Mouse (Mus musculus): ENCODE measurements at regions not wholly inside any gene's neighbourhood (a gene's known extent, or its start where the extent isn't known, plus 50 kb on each side); places are given as distances from the start of the nearest gene placed in this dataset.
A peak's percentile ranks its signal among the peaks of the same experiment; 100 is the strongest.

DNA sequence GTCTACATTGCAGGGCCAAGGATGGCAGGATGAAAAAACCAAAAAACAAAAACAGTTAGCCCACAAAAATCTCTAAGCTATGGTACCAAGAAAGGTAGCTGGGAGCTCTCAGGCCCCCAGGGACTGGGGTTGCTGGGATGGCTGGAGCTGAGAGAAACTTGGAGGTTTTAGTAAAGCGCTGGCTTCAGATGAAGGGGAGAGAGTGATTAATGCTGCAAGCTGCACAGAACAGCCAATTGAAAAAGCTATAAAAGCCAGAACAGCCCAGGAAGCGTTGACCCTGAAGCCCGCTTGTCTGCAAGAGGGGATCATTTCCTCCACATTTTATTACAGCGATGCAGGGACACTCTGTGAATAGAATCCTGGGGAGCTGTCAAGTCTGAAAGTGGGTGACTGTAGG lies 157.0 kb downstream of the 4930564D02Rik start:
- no peak for DNase-seq (ENCODE audit: low spot score in 2 of 2)

DNA sequence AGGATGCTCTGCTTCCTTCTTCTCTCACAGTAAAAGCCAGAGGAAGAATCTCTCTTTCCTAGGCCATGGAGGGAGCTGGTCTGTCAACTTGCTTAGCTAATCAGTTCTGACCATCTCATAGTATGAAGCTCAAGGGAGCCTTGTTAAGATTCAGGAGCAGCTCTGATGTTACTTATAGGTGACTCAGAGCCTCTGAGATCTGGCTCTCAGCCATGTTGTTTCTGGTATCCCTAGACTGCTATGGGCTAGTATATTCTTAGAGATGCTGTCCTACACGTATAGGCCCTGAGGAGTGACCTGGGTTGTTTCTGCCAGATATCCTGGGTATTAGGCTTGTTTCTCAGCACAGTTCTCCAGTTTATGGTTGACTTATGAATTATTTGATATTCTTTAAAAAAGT lies 160.9 kb downstream of the 4930564D02Rik start:
- no peak for DNase-seq (ENCODE audit: low spot score in 2 of 2)

DNA sequence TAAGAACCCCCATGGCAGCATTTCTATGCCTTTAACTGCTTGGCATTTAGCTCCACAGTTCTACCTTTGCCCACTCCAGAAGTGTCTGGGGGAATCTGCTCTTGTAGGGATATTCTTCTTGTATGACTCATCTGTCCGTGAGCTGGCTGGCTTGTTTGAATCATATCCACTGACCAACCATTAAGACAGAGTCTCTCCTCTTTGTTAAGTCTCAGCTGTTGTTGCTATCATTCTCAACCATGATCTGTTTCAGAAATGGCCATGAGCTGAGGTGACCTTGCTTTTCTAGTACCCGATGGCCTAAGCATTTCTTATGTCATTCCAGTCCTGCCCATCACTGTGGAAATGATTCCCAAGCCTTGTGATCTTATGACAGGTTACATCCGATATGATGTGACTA lies 161.8 kb downstream of the 4930564D02Rik start:
- no peak for DNase-seq (ENCODE audit: low spot score in 2 of 2)

DNA sequence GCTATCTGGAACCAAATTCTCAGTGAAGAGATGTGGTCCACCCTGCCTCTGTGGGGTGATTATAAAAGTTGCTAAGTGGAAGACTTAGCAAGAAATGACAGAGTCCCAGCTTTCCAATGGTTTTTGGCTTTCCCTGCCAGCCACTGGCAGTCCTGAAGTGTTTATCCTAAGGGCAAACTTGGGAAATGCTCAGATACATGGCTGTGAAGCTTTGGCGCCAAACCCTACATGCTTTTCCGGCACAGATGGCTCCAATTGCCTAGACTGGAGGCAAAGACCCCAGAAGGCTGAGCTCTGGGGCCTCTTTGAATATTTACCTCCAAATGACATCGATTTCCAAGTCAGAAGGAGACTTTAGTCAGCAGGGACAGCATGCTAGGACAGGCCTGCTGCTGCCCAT lies 174.4 kb downstream of the 4930564D02Rik start:
- DNase-seq (ENCODE audit: low spot score in 2 of 2): no peak

DNA sequence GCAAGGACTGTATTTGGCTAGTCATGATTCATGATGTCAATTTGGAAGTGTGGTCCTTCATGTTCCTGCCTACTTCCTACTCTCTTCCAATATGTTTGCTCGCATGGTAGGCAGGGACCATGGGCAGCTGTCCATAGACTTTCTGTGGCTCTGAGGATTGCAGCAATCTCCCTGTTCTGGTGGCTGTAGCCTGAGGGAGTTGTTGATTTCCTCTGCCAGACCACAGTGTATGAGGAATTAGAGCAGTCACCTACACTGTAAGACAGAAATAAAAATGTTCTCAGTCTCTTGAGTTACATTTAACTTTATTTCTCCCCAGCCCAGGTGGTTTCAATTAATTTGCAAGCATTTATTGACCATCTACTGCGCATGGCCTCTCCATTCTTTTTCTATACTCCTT lies 190.5 kb downstream of the 4930564D02Rik start:
- DNase-seq (ENCODE audit: low spot score in 2 of 2): no peak

DNA sequence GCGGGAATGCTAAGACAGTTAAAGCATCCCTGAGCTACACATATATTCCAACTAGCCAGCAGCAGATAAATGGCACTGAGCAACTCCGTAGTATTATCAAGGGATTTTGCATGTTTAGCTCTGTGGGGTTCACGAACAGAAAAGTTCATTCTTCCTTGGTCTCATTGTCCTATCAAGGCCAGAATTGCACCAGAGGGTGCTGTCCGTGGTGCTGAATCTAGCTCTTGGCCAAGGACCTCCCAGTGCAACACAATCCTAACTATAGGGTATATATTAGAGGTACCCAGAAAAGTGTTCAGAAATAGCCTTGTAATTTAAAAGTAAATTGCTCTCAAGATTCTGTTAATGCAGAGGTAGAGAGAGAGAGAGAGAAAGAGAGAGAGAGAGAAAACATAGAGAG lies 176.9 kb upstream of the Kcnd3 start:
- DNase-seq (ENCODE audit: low spot score in 2 of 2): no peak

DNA sequence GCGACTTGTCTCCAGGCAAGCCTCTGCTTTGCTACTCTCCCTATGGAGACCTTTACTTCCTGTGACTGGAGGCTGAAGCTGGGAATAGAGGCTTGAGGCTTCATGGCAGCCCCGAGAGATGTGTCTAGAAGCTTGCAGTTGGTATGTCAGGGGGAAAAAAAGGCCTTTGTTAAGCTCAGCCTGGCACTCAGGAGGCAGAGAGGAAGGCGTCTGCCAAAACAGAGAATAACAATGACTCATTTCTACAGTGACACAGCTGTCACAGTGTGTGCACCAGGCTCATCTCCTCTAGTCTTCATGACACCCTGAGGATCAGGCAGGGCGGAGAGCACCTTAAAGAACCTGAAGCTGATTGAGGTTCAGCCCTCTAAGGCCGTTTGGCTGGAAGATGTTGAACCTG lies 171.2 kb upstream of the Kcnd3 start:
- DNase-seq (ENCODE audit: low spot score in 2 of 2): no peak

DNA sequence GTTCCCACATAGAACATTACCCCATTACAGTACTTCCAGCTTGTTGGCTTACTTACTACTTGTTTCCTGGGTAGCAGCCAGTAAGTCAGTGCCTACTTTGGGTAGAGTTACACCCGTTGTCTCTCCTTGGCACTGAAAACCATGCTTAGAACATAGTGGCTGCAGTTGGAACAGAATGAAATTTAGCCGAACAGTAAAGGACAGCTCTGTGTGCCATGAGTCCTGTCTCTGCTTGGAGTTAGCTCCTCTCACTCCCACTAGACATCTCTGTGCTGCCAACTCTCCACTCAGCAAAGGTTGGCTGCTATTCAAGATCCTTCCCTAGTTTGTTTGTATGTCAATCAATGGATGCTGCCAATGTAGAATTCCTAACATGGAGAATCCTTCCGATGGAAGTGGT lies 170.4 kb upstream of the Kcnd3 start:
- DNase-seq (ENCODE audit: low spot score in 2 of 2): no peak

DNA sequence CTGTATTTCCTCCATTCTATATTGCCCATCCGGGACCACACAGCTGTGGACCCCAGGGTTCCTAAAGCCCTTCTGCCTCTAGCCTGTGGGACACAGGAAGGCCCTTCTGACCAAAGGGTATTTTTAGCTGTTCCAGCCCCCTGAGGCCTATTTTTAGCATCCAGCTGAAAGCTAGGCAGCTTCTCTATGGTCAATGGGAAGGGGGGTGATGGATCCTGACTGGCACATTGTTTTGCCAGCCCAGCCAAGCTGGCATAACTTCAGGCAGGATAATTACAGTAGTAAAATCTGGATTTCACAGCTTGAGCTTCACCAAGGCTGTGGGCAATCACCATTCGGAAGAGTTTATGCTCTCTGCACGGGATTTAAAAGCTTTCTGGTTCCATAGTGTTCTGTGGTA lies 153.9 kb upstream of the Kcnd3 start:
- DNase-seq (ENCODE audit: low spot score in 2 of 2): no peak

DNA sequence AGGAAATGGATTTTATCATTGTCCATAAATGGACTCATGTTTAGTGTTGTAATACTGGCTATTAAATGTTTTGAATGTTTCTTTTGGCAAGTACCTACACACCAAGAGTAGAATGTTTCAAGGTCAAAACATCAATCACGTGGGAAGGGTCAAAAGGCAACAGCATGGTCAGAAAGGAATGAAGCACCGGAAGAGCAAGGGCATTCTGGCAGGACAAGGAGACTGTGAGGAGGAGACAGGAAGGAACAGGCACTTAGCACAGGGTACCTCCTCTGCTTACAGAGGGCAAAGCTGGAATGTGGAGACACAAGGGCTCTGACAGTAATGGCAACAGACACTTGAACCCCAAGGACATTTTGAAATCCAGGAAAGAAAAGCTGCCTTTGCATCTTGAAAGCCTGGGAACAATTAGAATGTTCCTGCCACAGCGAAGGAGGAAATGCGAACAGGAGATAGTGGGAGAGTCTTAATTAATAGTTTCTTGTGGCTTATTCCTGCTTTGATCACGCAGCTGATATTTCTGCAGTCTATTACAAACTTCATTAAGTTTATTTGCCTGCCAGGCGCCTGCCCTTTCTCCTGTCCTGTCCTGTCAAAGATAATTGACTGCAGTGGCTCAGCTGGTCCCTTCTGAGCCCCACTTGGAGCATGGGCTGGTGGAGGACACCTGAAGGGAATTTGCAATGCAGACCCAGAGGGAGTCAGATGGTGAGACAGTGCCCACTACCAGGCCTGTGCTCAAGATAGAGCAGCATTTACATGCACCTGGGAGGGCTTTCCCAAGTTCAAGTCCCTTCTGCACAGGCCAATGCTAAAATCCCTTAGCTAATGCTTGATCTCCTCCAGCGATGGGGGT lies 151.2 kb upstream of the Kcnd3 start:
- peak in 1 of 2 experiments; percentile 4 for DNase-seq (ENCODE audit: low spot score in 2 of 2)

DNA sequence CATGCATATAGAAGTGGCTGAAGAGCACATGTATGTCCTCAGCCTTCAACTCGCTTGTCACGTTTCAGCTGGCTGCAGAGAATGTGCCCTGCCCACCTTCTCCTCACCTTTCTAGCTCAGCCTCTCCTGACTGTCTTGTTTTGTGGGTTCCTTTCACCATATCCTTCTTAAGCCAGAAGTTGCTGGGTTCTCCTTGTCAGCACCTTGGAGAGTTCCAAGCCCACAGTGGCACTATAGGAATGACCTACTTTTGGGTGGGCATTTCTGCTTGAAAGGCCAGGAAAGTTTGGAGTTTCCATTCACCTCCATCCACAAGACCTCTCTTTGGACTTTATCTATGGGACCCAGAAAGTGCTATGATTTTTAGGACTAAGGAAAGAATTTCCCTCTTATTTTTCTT lies 144.5 kb upstream of the Kcnd3 start:
- no peak for DNase-seq (ENCODE audit: low spot score in 2 of 2)

DNA sequence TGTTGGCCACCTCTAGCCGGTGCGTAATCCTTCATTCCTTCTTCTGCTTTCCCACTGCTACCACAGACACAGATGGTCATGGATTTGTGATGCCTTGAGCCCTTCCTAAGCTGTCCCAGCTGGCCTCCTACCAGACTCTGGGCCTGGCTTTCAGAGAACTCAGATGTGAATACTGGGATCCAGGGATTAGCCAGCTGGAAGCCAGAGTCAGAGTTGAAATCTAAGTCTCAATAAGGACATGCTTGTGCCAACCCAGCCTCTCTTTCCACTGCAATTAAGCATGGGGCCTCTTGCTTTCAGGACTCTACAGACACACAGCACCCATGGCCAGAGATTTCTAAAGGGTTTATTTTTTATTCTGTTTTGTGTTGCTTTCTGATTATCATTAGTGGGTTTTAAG lies 143.1 kb upstream of the Kcnd3 start:
- DNase-seq (ENCODE audit: low spot score in 2 of 2): no peak

DNA sequence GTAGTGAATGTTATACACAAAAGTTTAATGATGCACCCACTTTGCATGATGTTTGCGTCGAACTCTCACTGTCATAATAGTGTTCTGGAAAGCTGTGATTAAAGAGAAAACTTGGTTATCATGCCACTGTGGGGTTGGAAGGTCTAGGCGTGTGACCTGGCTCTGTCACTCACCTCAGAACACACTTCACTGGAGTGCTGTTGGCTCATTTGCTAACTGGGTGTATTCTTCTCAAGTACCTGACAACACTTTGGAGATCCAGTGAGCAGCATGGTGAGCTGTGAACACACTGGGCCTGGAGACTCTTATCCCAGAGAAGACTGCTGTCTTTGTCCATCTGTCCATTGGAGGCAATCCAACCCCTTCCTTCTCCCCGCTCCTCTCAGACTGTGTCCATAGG lies 98.9 kb upstream of the Kcnd3 start:
- no peak for DNase-seq (ENCODE audit: low spot score in 2 of 2)

DNA sequence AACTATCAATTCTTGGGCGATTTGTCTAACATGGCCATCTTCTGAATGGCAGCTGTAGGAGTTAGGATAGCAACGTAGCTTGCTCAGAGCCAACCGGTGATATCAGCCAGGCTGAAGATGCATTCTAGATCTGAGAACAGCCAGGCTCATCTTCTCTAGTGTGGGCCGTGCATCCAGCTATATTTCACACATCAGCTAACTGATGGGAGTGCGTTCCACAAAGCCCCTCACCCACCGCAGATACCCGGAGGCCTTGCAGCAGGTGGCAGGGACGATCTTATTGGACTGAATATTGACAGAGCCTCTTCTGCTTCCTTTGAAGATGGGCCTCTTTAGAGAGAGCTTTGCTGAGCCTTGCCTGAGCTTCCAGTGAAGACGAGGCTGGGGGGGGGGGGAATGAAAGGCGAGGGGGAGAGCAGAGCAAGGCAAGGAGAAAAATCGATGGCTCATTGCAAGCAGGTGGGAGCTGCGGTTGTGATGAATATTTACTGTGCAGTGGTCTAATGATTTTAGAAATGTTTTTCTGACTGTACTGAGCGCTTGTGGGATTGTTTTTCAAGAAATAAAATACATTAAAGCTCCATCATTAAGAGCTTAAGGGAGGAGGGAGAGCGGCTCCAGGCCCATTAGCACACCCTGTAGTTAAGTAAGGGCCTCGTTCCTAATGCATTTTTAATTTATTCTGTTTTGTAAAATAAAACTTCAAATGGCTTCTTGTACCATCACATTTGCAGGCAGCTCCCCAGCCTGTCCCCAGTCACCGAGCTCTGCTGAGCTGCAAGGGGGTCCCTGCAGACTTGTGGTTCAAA lies 97.8 kb upstream of the Kcnd3 start:
- DNase-seq (ENCODE audit: low spot score in 2 of 2): no peak

DNA sequence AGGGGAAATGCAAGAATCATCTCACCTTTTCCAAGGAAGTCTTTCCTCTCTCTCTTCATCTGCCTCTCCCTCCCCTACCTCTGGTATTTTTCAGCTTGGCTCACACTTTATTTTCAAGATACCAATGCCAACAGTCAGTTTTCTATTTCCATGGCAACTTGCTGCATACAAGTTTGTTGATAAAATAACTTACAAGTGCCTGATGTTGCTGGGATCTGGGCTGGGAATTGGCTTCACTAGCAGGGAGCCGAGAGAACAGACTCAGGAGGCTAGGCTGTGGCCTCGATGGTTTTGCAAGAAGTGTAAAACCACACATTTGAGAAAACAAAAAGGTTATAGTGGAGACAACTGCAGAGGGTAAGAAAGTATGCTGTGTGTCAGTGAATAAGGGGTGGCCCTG lies 94.6 kb upstream of the Kcnd3 start:
- no peak for DNase-seq (ENCODE audit: low spot score in 2 of 2)

DNA sequence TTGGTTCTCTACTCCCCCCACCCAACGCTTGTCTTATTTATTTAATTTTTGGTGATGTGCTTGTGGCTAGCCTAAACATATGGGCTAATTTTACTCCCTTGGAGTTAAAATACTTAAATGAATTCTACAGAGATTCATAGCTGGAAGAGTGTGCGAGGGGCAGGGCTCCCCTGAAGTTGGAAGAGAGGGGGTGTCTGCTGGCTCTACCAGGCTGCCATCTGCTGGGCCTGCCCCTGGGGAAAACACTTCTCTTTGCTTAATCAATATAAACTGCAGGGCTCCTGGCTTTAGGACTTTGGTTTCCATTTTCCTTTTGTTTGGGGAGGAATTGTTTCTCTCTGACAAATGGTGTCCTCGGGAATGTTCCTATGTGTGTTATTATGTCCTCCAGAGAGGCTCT lies 92.5 kb upstream of the Kcnd3 start:
- DNase-seq (ENCODE audit: low spot score in 2 of 2): no peak

DNA sequence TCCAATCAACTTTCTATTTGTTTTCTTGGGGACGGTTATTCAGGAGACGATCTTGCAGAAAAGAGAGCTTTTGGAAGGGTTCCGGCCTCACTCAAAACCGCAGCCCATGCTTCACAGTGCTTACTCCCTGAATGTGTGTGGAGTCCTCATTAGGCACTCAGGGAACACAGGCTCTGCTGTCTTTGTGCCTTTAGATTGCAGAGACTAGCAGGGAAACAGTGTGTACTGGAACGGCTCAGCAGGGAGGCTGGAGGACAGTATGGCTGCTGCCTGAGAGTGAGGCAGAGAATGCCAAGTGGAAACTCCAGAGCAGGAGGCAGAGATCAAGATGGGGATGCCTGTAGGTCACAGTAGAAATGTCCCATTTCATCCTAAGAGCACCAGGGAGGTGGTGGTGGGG lies 87.4 kb upstream of the Kcnd3 start:
- DNase-seq (ENCODE audit: low spot score in 2 of 2): no peak

DNA sequence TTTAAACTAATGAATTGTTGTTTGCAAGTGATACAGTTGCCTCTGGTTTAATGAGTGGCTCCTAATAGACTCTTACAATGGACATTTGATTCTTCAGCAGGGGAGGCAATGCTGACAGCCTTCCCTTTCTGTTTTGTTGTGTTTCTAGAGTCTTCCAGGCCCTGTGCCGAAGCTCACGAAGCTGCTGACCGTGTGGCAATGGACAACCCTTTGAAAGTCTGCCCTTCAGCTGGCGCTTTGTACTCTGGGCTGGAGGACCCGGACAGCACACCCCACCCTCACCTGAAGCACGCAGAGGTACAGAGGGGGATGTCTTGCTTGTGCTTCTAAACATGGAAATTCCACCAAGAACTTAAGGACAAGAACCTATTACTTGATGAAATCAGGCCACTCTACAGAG lies 85.3 kb upstream of the Kcnd3 start:
- DNase-seq (ENCODE audit: low spot score in 2 of 2): no peak

DNA sequence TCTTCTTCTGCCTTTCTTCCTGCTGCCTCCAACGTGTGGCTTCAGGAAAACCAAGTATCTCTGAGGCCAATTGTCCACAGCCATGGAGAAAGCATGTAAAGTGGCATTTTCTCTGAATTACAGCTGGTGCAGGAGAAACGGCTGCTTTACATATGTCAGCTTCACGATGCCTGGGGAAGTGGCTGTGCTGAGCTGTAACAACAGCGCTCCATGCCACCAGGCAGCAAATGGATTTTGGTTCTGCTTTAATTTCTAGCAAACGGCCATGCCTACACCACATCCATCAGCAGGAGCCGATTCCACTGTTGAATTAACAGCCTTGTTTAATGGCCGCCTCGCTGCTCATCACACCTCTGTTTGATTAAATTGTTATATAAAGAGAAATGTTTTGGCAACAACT lies 84.2 kb upstream of the Kcnd3 start:
- DNase-seq (ENCODE audit: low spot score in 2 of 2): no peak

DNA sequence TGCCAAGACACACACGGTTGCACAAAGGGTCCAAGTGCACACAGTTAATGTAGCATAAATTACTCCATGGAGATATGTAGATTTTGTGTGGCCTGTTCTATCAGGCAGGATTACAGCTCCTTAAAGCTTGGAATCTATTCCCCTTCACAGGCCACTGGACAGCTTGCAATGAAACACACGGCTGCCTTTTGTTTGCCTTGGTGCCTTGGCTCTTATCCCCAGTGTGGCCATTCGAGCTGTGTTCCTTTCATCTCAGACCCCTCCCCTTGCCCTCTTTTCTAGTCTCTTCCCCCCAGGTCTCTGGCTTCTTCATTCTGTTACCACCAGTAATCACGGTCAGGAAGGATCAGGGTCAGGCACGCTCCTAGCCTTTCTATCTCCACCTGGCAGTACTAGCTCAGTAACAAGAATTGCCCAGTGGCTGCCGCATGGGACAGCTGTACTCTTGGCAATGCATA lies 79.7 kb upstream of the Kcnd3 start:
- no peak for DNase-seq (ENCODE audit: low spot score in 2 of 2)

DNA sequence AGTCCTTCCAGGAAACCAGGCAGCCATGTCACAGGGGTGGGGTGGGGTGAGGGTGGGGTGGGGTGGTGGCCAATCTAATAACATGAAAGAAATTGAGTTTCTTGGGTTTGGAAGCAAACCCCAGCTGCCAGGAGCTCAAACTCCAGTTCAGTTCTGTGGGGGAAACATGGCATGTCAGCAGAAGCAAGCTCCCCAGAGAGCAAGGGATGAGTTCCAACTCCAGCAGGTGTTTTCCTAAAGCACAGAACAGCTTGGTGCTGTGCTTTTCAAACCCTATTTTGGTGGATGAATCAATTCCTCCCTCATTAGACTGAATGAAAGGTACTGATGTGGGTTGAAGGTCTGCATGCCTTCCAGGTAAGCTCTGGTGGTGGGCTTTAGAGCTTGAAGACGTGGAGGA lies 77.8 kb upstream of the Kcnd3 start:
- no peak for DNase-seq (ENCODE audit: low spot score in 2 of 2)

DNA sequence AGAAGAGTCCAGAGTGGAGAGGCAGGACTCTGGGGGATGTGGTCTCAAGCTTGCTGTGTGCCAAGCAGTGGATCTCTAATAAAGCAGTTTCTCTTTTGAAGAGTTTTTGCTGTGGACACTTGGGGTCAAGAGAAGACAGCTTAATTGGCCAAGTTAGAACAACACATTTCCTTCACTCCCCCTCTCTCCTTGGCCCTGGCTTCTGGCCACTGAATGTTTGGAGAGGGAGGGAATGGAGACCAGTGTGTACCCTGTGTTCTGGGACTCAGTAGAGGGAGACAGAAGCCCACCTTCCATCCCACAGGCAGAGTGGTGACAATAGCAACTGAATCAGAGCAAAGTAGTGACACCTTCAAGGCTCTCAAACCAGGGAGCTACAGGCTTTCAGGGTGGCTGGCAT lies 77.3 kb upstream of the Kcnd3 start:
- DNase-seq (ENCODE audit: low spot score in 2 of 2): no peak

DNA sequence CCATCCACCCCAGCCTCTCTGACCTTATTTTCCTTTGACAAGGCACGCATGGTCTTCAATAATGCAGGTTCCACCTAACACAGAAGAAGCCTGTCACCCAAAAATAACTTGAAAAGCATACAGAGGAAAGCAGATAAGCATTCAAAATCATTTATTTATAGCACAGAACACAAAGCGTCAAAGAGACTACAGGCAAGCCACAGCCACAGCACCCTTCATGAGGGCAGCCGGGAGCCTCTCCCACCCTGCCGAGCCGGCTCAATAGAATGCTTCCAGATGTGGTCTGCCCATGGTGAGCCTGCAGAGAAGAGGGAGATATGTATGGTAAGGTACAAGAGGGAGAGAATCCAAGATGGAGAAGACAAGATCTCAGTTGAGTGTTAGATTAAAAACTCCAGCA lies 76.7 kb upstream of the Kcnd3 start:
- DNase-seq (ENCODE audit: low spot score in 2 of 2): no peak

All from spleen, postnatal 36 days (tissue).